Mouse (Mus musculus) layer of hippocampus, adult 18-20 months (tissue): ENCODE results near the gene Arcn1. TPM values are rescaled to one million over a fixed set of nuclear protein-coding genes. Genes with fewer than 3 reads are reported as not detected.
A peak's percentile ranks its signal among the peaks of the same experiment; 100 is the strongest.
"Not testable (repeated sequence)": the region's sequence is repeated elsewhere in the genome, so short reads cannot be mapped to it uniquely, and the experiment has no call there.

ENCODE experiments used
- DNase-seq, 2 experiments: peaks; one replicate each; pipeline ENCODE4 v3.0.0; 2022; ENCODE audit warnings: low spot score in 2 of 2
- long read RNA-seq: library from polyadenylated mRNA; stranded (forward); transcript quantifications from one replicate; pipeline ENCODE4 v2.0.0, GENCODE M21; 2021
- total RNA-seq, 2 experiments: library from RNA; stranded (reverse); gene quantifications; 2 replicates each; pipeline ENCODE4 v1.2.3; 2021

Arcn1 gene
- total RNA-seq, result 100 to 1,000 TPM in 1 of 2 experiments, 10 to 100 TPM in 1; 97.1 to 103 TPM
- long read RNA-seq, full-length matches to known transcripts, result 119 of 127 reads
- long read RNA-seq, partial matches to known transcripts, result 8 of 127 reads
- long read RNA-seq, other reads (novel, unspliced or antisense), result 0 of 127 reads

GRCm38 (mm10) chr9:44767101-44768028, at the start of gene Arcn1, which contains the start of gene Ift46:
Arcn1 (minus strand) TSS chr9:44767845.
Ift46 (plus strand) TSS chr9:44767908.
- DNase-seq, result peak; percentile 79 to 85

GRCm38 (mm10) chr9:44814179-44814578, 46.5 kb upstream of the Arcn1 start:
- DNase-seq, result no peak

GRCm38 (mm10) chr9:44810316-44810715, 42.7 kb upstream of the Arcn1 start:
- DNase-seq, result peak in 1 of 2 experiments; percentile 27

GRCm38 (mm10) chr9:44807778-44808177, 40.1 kb upstream of the Arcn1 start:
- no peak for DNase-seq

- no peak for DNase-seq
Observed at GRCm38 (mm10) chr9:44807141-44807540, 39.5 kb upstream of the Arcn1 start.

- no peak for DNase-seq
Observed at GRCm38 (mm10) chr9:44805536-44805935, 37.9 kb upstream of the Arcn1 start.

GRCm38 (mm10) chr9:44804678-44805077, 37.0 kb upstream of the Arcn1 start:
- no peak for DNase-seq

GRCm38 (mm10) chr9:44802808-44803450, 35.3 kb upstream of the Arcn1 start, which contains the start of gene Ttc36:
Ttc36 (minus strand) TSS chr9:44803072.
- DNase-seq, result no peak

GRCm38 (mm10) chr9:44801669-44802068, 34.0 kb upstream of the Arcn1 start:
- no peak for DNase-seq

GRCm38 (mm10) chr9:44799958-44800324, 32.3 kb upstream of the Arcn1 start:
- no peak for DNase-seq

- DNase-seq, result peak; percentile 90 to 92
Observed at GRCm38 (mm10) chr9:44799102-44799957, 31.7 kb upstream of the Arcn1 start, which contains the start of gene Tmem25. Tmem25 (minus strand) TSS chr9:44799307.

GRCm38 (mm10) chr9:44798298-44798697, 30.7 kb upstream of the Arcn1 start:
- DNase-seq, result no peak

GRCm38 (mm10) chr9:44792842-44793241, 25.2 kb upstream of the Arcn1 start:
- no peak for DNase-seq

- DNase-seq, result peak; percentile 87 to 97
Observed at GRCm38 (mm10) chr9:44772750-44773651, 5.4 kb upstream of the Arcn1 start.

GRCm38 (mm10) chr9:44772392-44772749, 4.7 kb upstream of the Arcn1 start:
- no peak for DNase-seq

- no peak for DNase-seq
Observed at GRCm38 (mm10) chr9:44771376-44771775, 3.7 kb upstream of the Arcn1 start.

GRCm38 (mm10) chr9:44768029-44768394, 367 bp upstream of the Arcn1 start:
- DNase-seq, result not testable (repeated sequence)

- no peak for DNase-seq
Observed at GRCm38 (mm10) chr9:44760873-44761272, 6.8 kb downstream of the Arcn1 start.

- no peak for DNase-seq
Observed at GRCm38 (mm10) chr9:44748473-44748872, 19.2 kb downstream of the Arcn1 start.

- no peak for DNase-seq
Observed at GRCm38 (mm10) chr9:44747341-44747740, 20.3 kb downstream of the Arcn1 start.
